35 mouse cellular contexts compared by ENCODE assay signal in the genomic region with DNA sequence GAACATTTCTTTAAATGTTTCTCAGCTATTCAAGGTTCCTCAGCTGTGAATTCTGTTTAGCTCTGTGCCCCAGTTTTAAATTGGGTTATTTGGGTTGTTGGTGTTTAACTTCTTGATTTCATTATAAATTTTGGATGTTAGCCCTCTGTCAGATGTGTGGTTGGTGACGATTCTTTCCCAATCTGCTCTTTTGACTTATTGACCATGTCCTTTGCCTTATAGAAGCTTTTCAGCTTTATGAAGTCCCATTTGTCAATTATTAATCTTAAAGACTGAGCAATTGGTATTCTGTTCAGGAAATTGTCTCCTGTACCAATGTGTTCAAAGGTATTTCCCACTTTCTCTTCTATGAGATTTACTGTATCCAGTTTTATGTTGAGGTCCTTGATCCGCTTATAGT.
"Had no signal": no experiment of that assay in that cellular context is flagged by ENCODE, and none has a peak within 500 bp of the region (broad histone marks: within the 10 kb centered on the region; RNA-seq: fewer than 3 reads in every experiment).

No protein-coding gene starts in this region.

- H3K27me3 ChIP-seq: heart, embryonic 12.5 days; heart, embryonic 13.5 days; heart, embryonic 15.5 days; hindbrain, embryonic 12.5 days; hindbrain, embryonic 13.5 days; hindbrain, embryonic 15.5 days; intestine, embryonic 15.5 days; kidney, embryonic 15.5 days had no signal

- DNase-seq: heart, postnatal 10 days; heart, postnatal 14 days; heart, postnatal 36 days; heart, postnatal 4 days; kidney, adult 11 months; kidney, adult 18-20 months; kidney, adult 2 months; kidney, adult 8-10 months; kidney, adult 9 months; kidney, postnatal 10 days; kidney, postnatal 14 days; kidney, postnatal 25 days; kidney, postnatal 36 days; kidney, postnatal 4 days; layer of hippocampus, adult 9-11 months; layer of hippocampus, postnatal 36 days had no signal

- H3K36me3 ChIP-seq: heart, embryonic 10.5 days; heart, embryonic 12.5 days; heart, embryonic 13.5 days; heart, embryonic 15.5 days; hindbrain, embryonic 10.5 days; hindbrain, embryonic 12.5 days; hindbrain, embryonic 13.5 days; hindbrain, embryonic 15.5 days; intestine, embryonic 15.5 days; kidney, embryonic 15.5 days had no signal

- H3K27ac ChIP-seq: heart, embryonic 10.5 days; heart, embryonic 13.5 days; heart, embryonic 15.5 days; hindbrain, embryonic 10.5 days; hindbrain, embryonic 12.5 days; hindbrain, embryonic 13.5 days; hindbrain, embryonic 14.5 days; hindbrain, embryonic 15.5 days; hindbrain, postnatal 0 days; intestine, embryonic 15.5 days; kidney, embryonic 15.5 days; kidney, postnatal 0 days; layer of hippocampus, adult 2 months had no signal

- ATAC-seq: hindbrain, embryonic 16.5 days; hindbrain, postnatal 0 days; inflammation-experienced regulatory T-cells, adult 6 months; intestine, embryonic 15.5 days; intestine, embryonic 16.5 days; intestine, postnatal 0 days had no signal

- H3K4me1 ChIP-seq: heart, embryonic 10.5 days; heart, embryonic 12.5 days; heart, embryonic 13.5 days; heart, embryonic 15.5 days; hindbrain, embryonic 10.5 days; hindbrain, embryonic 12.5 days; hindbrain, embryonic 13.5 days; hindbrain, embryonic 15.5 days; intestine, embryonic 15.5 days; kidney, embryonic 15.5 days had no signal

- H3K9me3 ChIP-seq: heart, embryonic 10.5 days; heart, embryonic 12.5 days; heart, embryonic 13.5 days; heart, embryonic 15.5 days; hindbrain, embryonic 10.5 days; hindbrain, embryonic 12.5 days; hindbrain, embryonic 13.5 days; hindbrain, embryonic 15.5 days; intestine, embryonic 15.5 days; kidney, embryonic 15.5 days had no signal

- H3K9ac ChIP-seq: heart, embryonic 12.5 days; heart, embryonic 13.5 days; heart, embryonic 15.5 days; hindbrain, embryonic 12.5 days; hindbrain, embryonic 13.5 days; hindbrain, embryonic 14.5 days; hindbrain, embryonic 15.5 days; intestine, embryonic 15.5 days; kidney, embryonic 15.5 days had no signal

- H3K4me3 ChIP-seq: heart, embryonic 10.5 days; heart, embryonic 12.5 days; heart, embryonic 13.5 days; heart, embryonic 15.5 days; hindbrain, embryonic 10.5 days; hindbrain, embryonic 12.5 days; hindbrain, embryonic 13.5 days; hindbrain, embryonic 15.5 days; intestine, embryonic 15.5 days; kidney, embryonic 15.5 days; layer of hippocampus, adult 2 months had no signal

- H3K4me2 ChIP-seq: heart, embryonic 11.5 days; heart, embryonic 12.5 days; heart, embryonic 13.5 days; heart, embryonic 15.5 days; hindbrain, embryonic 12.5 days; hindbrain, embryonic 13.5 days; hindbrain, embryonic 14.5 days; hindbrain, embryonic 15.5 days; intestine, embryonic 15.5 days; kidney, embryonic 15.5 days had no signal
